In the genomic region with DNA sequence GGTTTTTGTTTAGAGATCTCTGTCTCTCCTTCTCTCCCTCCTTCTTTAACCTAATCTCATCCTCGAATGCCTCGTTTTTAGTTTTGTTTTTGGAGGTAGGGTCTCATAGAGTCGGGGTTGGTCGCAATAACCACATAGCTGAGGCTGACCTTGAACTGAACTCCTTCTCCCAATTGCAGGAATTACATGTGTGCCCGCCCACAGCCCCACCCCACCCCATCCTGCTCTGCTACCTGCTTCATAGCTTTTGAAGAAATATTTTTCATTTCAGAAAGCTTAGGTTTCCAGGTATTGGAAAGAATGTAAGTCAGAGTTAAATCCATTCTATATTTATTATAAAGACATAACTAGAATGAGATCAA, we compare ENCODE assay signal across 9 mouse cellular contexts. TPM values are rescaled to one million over a fixed set of nuclear protein-coding genes. Genes with fewer than 3 reads are reported as not detected.
A peak's percentile ranks its signal among the peaks of the same experiment; 100 is the strongest.
DNase-seq lines count a peak whose midpoint lies in the region; ATAC-seq lines count a peak whose summit lies in the region.
"Had no signal": no experiment of that assay in that cellular context is flagged by ENCODE, and none has a peak within 500 bp of the region (broad histone marks: within the 10 kb centered on the region; RNA-seq: fewer than 3 reads in every experiment).

No protein-coding gene starts in this region.

- H3K27me3 ChIP-seq in kidney, embryonic 15.5 days, result no peaks in the 10 kb centered on the region
- no peaks in the 10 kb centered on the region for H3K27me3 ChIP-seq in embryonic facial prominence, embryonic 13.5 days
- no peaks in the 10 kb centered on the region for H3K27me3 ChIP-seq in intestine, embryonic 14.5 days (replicated peaks; ENCODE audit: control insufficient read depth, insufficient read depth, low read length)
- H3K27me3 ChIP-seq in midbrain, embryonic 16.5 days (ENCODE audit: control insufficient read depth, insufficient read depth, low read depth, low read length), result no peaks in the 10 kb centered on the region

- H3K27ac ChIP-seq in kidney, embryonic 15.5 days, result 0 out of 2 replicates have a peak overlapping the region, but pooled peaks have one; percentile 13
- H3K27ac ChIP-seq in embryonic facial prominence, embryonic 13.5 days, result peak overlapping the region; percentile 77; the same call in 1 of the 2 replicates
- no peak overlapping the region for H3K27ac ChIP-seq in intestine, embryonic 14.5 days (ENCODE audit: low read depth)
- H3K27ac ChIP-seq in midbrain, embryonic 16.5 days (ENCODE audit: low read length), result peak overlapping the region; percentile 71

- H3K4me2 ChIP-seq in kidney, embryonic 15.5 days, result peak overlapping the region; percentile 69
- H3K4me2 ChIP-seq in embryonic facial prominence, embryonic 13.5 days, result peak overlapping the region; percentile 75
- H3K4me2 ChIP-seq in intestine, embryonic 14.5 days (ENCODE audit: low read length), result peak overlapping the region; percentile 73
- peak overlapping the region; percentile 81 for H3K4me2 ChIP-seq in midbrain, embryonic 16.5 days (ENCODE audit: low read length)

- no peak for DNase-seq in kidney, postnatal 10 days
- DNase-seq in intestine, embryonic 14.5 days (ENCODE audit: low spot score), result no peak
- DNase-seq in retina, postnatal 1 day, result no peak
- no peak for DNase-seq in layer of hippocampus, adult 8-10 months (ENCODE audit: low spot score in 2 of 2)
- no peak for DNase-seq in adrenal gland, postnatal 14 days

- H3K9ac ChIP-seq in kidney, embryonic 15.5 days, result no peak overlapping the region
- H3K9ac ChIP-seq in embryonic facial prominence, embryonic 13.5 days, result peak overlapping the region; percentile 85; the same call in 1 of the 2 replicates
- H3K9ac ChIP-seq in intestine, embryonic 14.5 days (ENCODE audit: low read length), result no peak overlapping the region
- 0 out of 2 replicates have a peak overlapping the region, but pooled peaks have one; percentile 38 for H3K9ac ChIP-seq in midbrain, embryonic 16.5 days (ENCODE audit: low read depth, low read length)

- peak overlapping the region; percentile 85 for H3K4me3 ChIP-seq in kidney, embryonic 15.5 days (replicated peaks)
- peak overlapping the region; percentile 72 for H3K4me3 ChIP-seq in embryonic facial prominence, embryonic 13.5 days
- peak overlapping the region; percentile 88 for H3K4me3 ChIP-seq in intestine, embryonic 14.5 days (ENCODE audit: low read depth, low read length)
- peak overlapping the region; percentile 78 for H3K4me3 ChIP-seq in midbrain, embryonic 16.5 days (ENCODE audit: low read depth, low read length)

- peak; percentile 52 for ATAC-seq in kidney, embryonic 15.5 days (replicated peaks; ENCODE audit: low FRiP score)
- peak; percentile 61; the same call in 1 of the 2 replicates for ATAC-seq in embryonic facial prominence, embryonic 13.5 days (ENCODE audit: insufficient number of reproducible peaks, insufficient read depth, low FRiP score, low TSS enrichment, low read depth)
- ATAC-seq in intestine, embryonic 14.5 days (replicated peaks; ENCODE audit: low FRiP score, low TSS enrichment, low read depth), result peak; percentile 66
- peak; percentile 74 for ATAC-seq in midbrain, embryonic 16.5 days

- no peaks in the 10 kb centered on the region; the same call in 1 of the 2 replicates for H3K36me3 ChIP-seq in kidney, embryonic 15.5 days
- H3K36me3 ChIP-seq in embryonic facial prominence, embryonic 13.5 days, result peaks cover 3% of the 10 kb centered on the region; the same call in 1 of the 2 replicates
- H3K36me3 ChIP-seq in intestine, embryonic 14.5 days (ENCODE audit: control insufficient read depth, insufficient read depth, low read length), result peaks cover 4% of the 10 kb centered on the region; the same call in 1 of the 2 replicates
- no peaks in the 10 kb centered on the region for H3K36me3 ChIP-seq in midbrain, embryonic 16.5 days (ENCODE audit: control insufficient read depth, insufficient read depth, low read length)

- H3K9me3 ChIP-seq in kidney, embryonic 15.5 days (replicated peaks), result no peaks in the 10 kb centered on the region
- H3K9me3 ChIP-seq in embryonic facial prominence, embryonic 13.5 days, result no peaks in the 10 kb centered on the region
- H3K9me3 ChIP-seq in intestine, embryonic 14.5 days (ENCODE audit: control insufficient read depth, low read length), result no peaks in the 10 kb centered on the region
- H3K9me3 ChIP-seq in midbrain, embryonic 16.5 days (replicated peaks; ENCODE audit: control insufficient read depth, low read length, poor library complexity, severe bottlenecking), result no peaks in the 10 kb centered on the region

- 49% methylated on average over 5 of the region's 5 CpGs for WGBS in kidney, embryonic 15.5 days
- 41% methylated on average over 5 of the region's 5 CpGs for WGBS in embryonic facial prominence, embryonic 13.5 days
- whole genome bisulfite sequencing in intestine, embryonic 14.5 days, result 38% methylated on average over 5 of the region's 5 CpGs
- WGBS in midbrain, embryonic 16.5 days, result 57% methylated on average over 5 of the region's 5 CpGs

- H3K4me1 ChIP-seq in kidney, embryonic 15.5 days, result peaks cover 3% of the 10 kb centered on the region; the same call in 1 of the 2 replicates
- H3K4me1 ChIP-seq in embryonic facial prominence, embryonic 13.5 days, result peaks cover 9% of the 10 kb centered on the region; the same call in 1 of the 2 replicates
- no peaks in the 10 kb centered on the region for H3K4me1 ChIP-seq in intestine, embryonic 14.5 days (replicated peaks; ENCODE audit: control insufficient read depth, insufficient read depth, low read length)
- H3K4me1 ChIP-seq in midbrain, embryonic 16.5 days (ENCODE audit: control insufficient read depth, insufficient read depth, low read length), result peaks cover 5% of the 10 kb centered on the region; the same call in 1 of the 2 replicates

RNA-seq across cellular contexts. Expression of gene Dtd2, which starts 0.3 kb away (rescaled TPM):
- 25.6 and 27.8 TPM in 2 replicates for polyA plus RNA-seq in kidney, embryonic 15.5 days (2015; fragmentation: Nextera tagmentation; extraction: Ambion mirVana)
- polyA plus RNA-seq in embryonic facial prominence, embryonic 13.5 days (2015; fragmentation: Nextera tagmentation; extraction: Ambion mirVana), result 22.4 and 24.7 TPM in 2 replicates
- polyA plus RNA-seq in intestine, embryonic 14.5 days (2014; fragmentation: Nextera tagmentation; extraction: Ambion mirVana), result 25.4 and 29.1 TPM in 2 replicates
- 18.2 and 24.7 TPM in 2 replicates for polyA plus RNA-seq in midbrain, embryonic 16.5 days (2015; fragmentation: Nextera tagmentation; extraction: Ambion mirVana)
- total RNA-seq in layer of hippocampus, adult 8-10 months (2022), result 10 to 100 TPM in 1 of 4 experiments, 1 to 10 TPM in 3; 8.1 to 12.5 (median 9.5) TPM
- total RNA-seq in adrenal gland, postnatal 14 days (2021), result 16.5 and 18.4 TPM in 2 replicates

RNA-seq across cellular contexts. Expression of gene Gpr33, which starts 21.2 kb away (rescaled TPM):
- not detected in 2 replicates for polyA plus RNA-seq in kidney, embryonic 15.5 days (2015; fragmentation: Nextera tagmentation; extraction: Ambion mirVana)
- polyA plus RNA-seq in embryonic facial prominence, embryonic 13.5 days (2015; fragmentation: Nextera tagmentation; extraction: Ambion mirVana), result not detected in 2 replicates
- polyA plus RNA-seq in intestine, embryonic 14.5 days (2014; fragmentation: Nextera tagmentation; extraction: Ambion mirVana), result not detected in 2 replicates
- polyA plus RNA-seq in midbrain, embryonic 16.5 days (2015; fragmentation: Nextera tagmentation; extraction: Ambion mirVana), result not detected in 2 replicates
- total RNA-seq in layer of hippocampus, adult 8-10 months (2022), result not detected
- not detected in 2 replicates for total RNA-seq in adrenal gland, postnatal 14 days (2021)
- polyA plus RNA-seq: gonadal fat pad, adult 2 months had no signal

RNA-seq across cellular contexts. Expression of gene Heatr5a, which starts 35.5 kb away (rescaled TPM):
- polyA plus RNA-seq in kidney, embryonic 15.5 days (2015; fragmentation: Nextera tagmentation; extraction: Ambion mirVana), result 9.6 and 11.0 TPM in 2 replicates
- 12.1 and 13.8 TPM in 2 replicates for polyA plus RNA-seq in embryonic facial prominence, embryonic 13.5 days (2015; fragmentation: Nextera tagmentation; extraction: Ambion mirVana)
- polyA plus RNA-seq in intestine, embryonic 14.5 days (2014; fragmentation: Nextera tagmentation; extraction: Ambion mirVana), result 11.9 and 15.0 TPM in 2 replicates
- polyA plus RNA-seq in midbrain, embryonic 16.5 days (2015; fragmentation: Nextera tagmentation; extraction: Ambion mirVana), result 6.9 and 7.1 TPM in 2 replicates
- total RNA-seq in layer of hippocampus, adult 8-10 months (2022), result 10 to 100 TPM in 3 of 4 experiments, 1 to 10 TPM in 1; 8.0 to 12.4 (median 11.2) TPM
- total RNA-seq in adrenal gland, postnatal 14 days (2021), result 16.7 and 18.0 TPM in 2 replicates

Comparison
In these comparisons a context has a peak if more than half of its experiments do, and no peak if none do; other contexts are left out.
1. H3K9ac ChIP-seq: peak in embryonic facial prominence, embryonic 13.5 days (single experiment) and midbrain, embryonic 16.5 days (single experiment); none in kidney, embryonic 15.5 days (single experiment) and intestine, embryonic 14.5 days (single experiment).
2. Peak in every context shown above with its lines, with median percentiles within 50 percentile points of each other: ATAC-seq, H3K4me2 ChIP-seq and H3K4me3 ChIP-seq.